Mouse (Mus musculus): Measurements from ENCODE around the gene Mad2l2.

DNA sequence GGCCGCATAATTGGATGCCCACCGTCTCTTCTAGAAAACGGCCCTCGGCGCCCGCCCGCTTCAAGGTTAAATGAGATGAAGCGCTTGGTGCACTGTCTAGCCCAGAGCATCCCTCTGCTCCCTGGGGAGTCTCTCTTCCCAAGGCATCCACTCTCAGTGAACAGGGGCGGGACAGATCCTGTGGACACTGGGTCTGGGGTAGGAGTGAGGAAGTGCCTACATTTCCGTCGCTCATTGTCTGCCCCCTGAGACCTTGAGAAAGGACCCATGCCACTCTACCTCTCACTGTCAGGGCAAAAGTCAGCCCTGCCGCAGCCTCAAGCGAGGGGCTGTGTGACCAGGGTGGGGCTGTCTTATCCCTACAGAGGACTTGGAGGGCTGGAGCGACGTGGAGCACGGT is 34.3 kb downstream of the Mad2l2 start:
- TF ChIP-seq CTCF (IDR thresholded peaks at IDR 0.05; ENCODE audit: extremely low read depth, insufficient read depth, insufficient read length, insufficient replicate concordance) (no peak), POLR2A (IDR thresholded peaks at IDR 0.05; ENCODE audit: low read depth, low read length) (no peak)
